Mouse (Mus musculus) stomach, embryonic 14.5 days (tissue): ENCODE data around the gene Phactr2. TPM values are rescaled to one million over a fixed set of nuclear protein-coding genes. Genes with fewer than 3 reads are reported as not detected.

ENCODE experiments used
- ATAC-seq: fragments of 200-750 bp; cut with Nextera tagmentation; 2 replicates; pipeline ENCODE4 v1.8.0; 2017; ENCODE audit warnings: low read depth, moderate TSS enrichment; ENCODE audit not compliant: insufficient number of reproducible peaks, insufficient read depth, low FRiP score
- H3K27ac ChIP-seq: fragments of 300-500 bp; sonication (generic); 2 replicates; pipeline ENCODE4 v1.5.1; 2014; ENCODE audit warnings: mild to moderate bottlenecking, low read length, moderate library complexity, mixed read lengths
- H3K27me3 ChIP-seq: fragments of 300-500 bp; sonication (generic); 2 replicates; pipeline ENCODE4 v1.6.1; 2014; ENCODE audit warnings: low read length, control low read depth, mixed read lengths; ENCODE audit not compliant: control insufficient read depth, insufficient read depth
- H3K36me3 ChIP-seq: fragments of 300-500 bp; sonication (generic); 2 replicates; pipeline ENCODE4 v1.6.1; 2014; ENCODE audit warnings: mild to moderate bottlenecking, control low read depth, low read length, moderate library complexity, mixed read lengths; ENCODE audit not compliant: control insufficient read depth, insufficient read depth
- H3K4me1 ChIP-seq: fragments of 300-500 bp; sonication (generic); 2 replicates; pipeline ENCODE4 v1.6.1; 2014; ENCODE audit warnings: low read length, control low read depth, mixed read lengths; ENCODE audit not compliant: control insufficient read depth, insufficient read depth
- H3K4me2 ChIP-seq: fragments of 300-500 bp; sonication (generic); replicated peaks from 2 replicates; pipeline ENCODE4 v1.6.1; 2014; ENCODE audit warnings: low read depth, low read length, control low read depth
- H3K4me3 ChIP-seq: fragments of 300-500 bp; sonication (generic); 2 replicates; pipeline ENCODE4 v1.5.1; 2014; ENCODE audit warnings: low read depth, low read length, control low read depth
- H3K9ac ChIP-seq: fragments of 300-500 bp; sonication (generic); replicated peaks from 2 replicates; pipeline ENCODE4 v1.6.1; 2014; ENCODE audit warnings: low read depth, mild to moderate bottlenecking, control low read depth, low read length, moderate library complexity, mixed read lengths
- H3K9me3 ChIP-seq: fragments of 300-500 bp; sonication (generic); 2 replicates; pipeline ENCODE4 v1.6.1; 2016; ENCODE audit warnings: low read depth, low read length, control low read depth; ENCODE audit not compliant: control insufficient read depth
- WGBS: fragments of 180-500 bp; shearing (Covaris S2); extraction: QIAGEN DNeasy Blood & Tissue Kit; methylation state at CpG from one replicate; pipeline ENCODE4 v1.1.7; 2014; 5-methylcytosine and 5-hydroxymethylcytosine counted together
- polyA plus RNA-seq: library from polyadenylated mRNA; unstranded; fragments of >200 nt; fragmentation: Nextera tagmentation; extraction: Ambion mirVana; gene quantifications from 2 replicates; pipeline ENCODE4 v1.2.1, GENCODE M21; 2014

Phactr2 gene
- polyA plus RNA-seq, 1 experiment from 2014 or later = 48.8 TPM

GRCm38 (mm10) chr10:13376428-13377260 is 97.6 kb downstream of the Phactr2 start:
- WGBS = 27% methylated on average over 13 of the region's 13 CpGs
- Histone ChIP-seq H3K36me3 (no peaks in the 10 kb centered on the region), H3K4me1 (peaks cover 19% of the 10 kb centered on the region), H3K27me3 (no peaks in the 10 kb centered on the region), H3K4me3 (no peak overlapping the region), H3K4me2 (no peak overlapping the region), H3K27ac (peak overlapping the region; percentile 92), H3K9me3 (no peaks in the 10 kb centered on the region), H3K9ac (no peak overlapping the region)
- peak; percentile 73 for ATAC-seq

GRCm38 (mm10) chr10:13375820-13376219 is 98.4 kb downstream of the Phactr2 start:
- H3K27me3 ChIP-seq = no peaks in the 10 kb centered on the region
- H3K4me2 ChIP-seq = no peak overlapping the region
- H3K36me3 ChIP-seq = no peaks in the 10 kb centered on the region
- no peak overlapping the region for H3K4me3 ChIP-seq
- no peak overlapping the region for H3K9ac ChIP-seq
- H3K4me1 ChIP-seq = peaks cover 19% of the 10 kb centered on the region
- H3K27ac ChIP-seq = peak overlapping the region; percentile 92
- peak; percentile 77; the same call in 1 of the 2 replicates for ATAC-seq
- H3K9me3 ChIP-seq = no peaks in the 10 kb centered on the region
- 12% methylated on average over 3 of the region's 3 CpGs for WGBS

GRCm38 (mm10) chr10:13369581-13370375 is 104.4 kb downstream of the Phactr2 start:
- Histone ChIP-seq H3K4me2 (no peak overlapping the region), H3K4me3 (no peak overlapping the region), H3K9ac (no peak overlapping the region), H3K9me3 (no peaks in the 10 kb centered on the region), H3K27ac (no peak overlapping the region; the same call in 1 of the 2 replicates), H3K27me3 (no peaks in the 10 kb centered on the region), H3K36me3 (no peaks in the 10 kb centered on the region), H3K4me1 (0 out of 2 replicates have a peak, but pooled peaks cover under 1% of the 10 kb centered on the region)
- WGBS = 65% methylated on average over 13 of the region's 13 CpGs
- ATAC-seq = no peak

DNA sequence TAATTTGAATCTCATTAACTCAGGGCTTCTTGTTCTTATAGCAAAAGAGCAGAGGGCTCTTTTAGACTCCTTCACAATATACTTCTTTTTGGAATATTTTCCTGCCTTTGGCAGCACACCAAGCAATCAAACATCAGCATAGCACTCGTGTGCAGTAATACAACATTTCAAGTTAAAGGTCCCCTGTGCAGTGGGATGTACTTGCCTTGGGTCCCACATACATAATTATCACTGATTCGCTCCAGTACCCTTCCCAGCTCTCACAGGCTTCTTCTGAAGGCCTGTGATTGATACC is 110.0 kb downstream of the Phactr2 start:
- Histone ChIP-seq H3K9me3 (no peaks in the 10 kb centered on the region), H3K4me3 (no peak overlapping the region), H3K36me3 (no peaks in the 10 kb centered on the region), H3K27ac (peak overlapping the region; percentile 63; the same call in 1 of the 2 replicates), H3K4me1 (0 out of 2 replicates have a peak, but pooled peaks cover 2% of the 10 kb centered on the region), H3K4me2 (no peak overlapping the region), H3K9ac (no peak overlapping the region), H3K27me3 (no peaks in the 10 kb centered on the region)
- 66% methylated on average over 2 of the region's 2 CpGs for WGBS
- ATAC-seq = no peak

DNA sequence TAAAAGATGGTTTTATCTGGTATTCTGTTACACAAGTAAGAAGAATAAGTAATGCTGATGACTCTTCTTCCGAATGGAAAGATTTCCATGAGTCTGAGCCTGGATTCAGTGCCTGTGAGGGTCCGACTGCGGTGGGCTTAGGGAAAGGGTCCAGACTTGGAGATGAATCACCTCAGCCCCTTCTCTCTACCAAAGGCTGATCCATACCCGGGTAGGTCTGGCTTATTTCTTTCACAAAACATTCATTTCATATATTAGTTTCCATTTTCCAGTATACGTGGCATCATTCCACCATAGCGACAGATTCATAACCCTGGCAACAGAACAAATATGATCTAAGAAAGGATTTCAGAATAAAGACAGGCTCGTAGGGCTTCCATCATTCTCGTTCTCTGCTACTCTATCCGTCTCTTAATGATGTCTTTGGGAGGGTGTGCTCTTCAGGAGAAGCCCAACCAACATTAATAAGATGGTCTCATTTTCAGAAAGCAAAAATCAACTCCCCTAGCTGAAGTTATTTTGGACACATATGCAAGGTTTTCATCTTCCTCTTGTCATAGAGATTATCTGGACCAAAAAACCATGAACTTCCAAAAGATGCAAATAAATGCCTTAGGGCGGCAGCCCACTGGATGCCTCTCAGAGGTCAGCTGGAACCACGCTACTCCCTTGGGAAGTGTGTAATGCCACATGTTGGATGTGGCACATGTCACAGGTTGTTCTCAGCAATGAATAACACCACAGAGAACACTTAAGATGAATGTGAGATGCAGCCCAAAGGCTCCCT is 110.5 kb downstream of the Phactr2 start:
- 57% methylated on average over 11 of the region's 11 CpGs for whole genome bisulfite sequencing
- no peaks in the 10 kb centered on the region for H3K36me3 ChIP-seq
- peaks cover 4% of the 10 kb centered on the region; the same call in 1 of the 2 replicates for H3K4me1 ChIP-seq
- no peaks in the 10 kb centered on the region for H3K27me3 ChIP-seq
- H3K9ac ChIP-seq = no peak overlapping the region
- H3K27ac ChIP-seq = peak overlapping the region; percentile 75
- H3K4me3 ChIP-seq = no peak overlapping the region
- peak; percentile 33; the same call in 1 of the 2 replicates for ATAC-seq
- no peak overlapping the region for H3K4me2 ChIP-seq
- H3K9me3 ChIP-seq = no peaks in the 10 kb centered on the region

- no peak overlapping the region for H3K27ac ChIP-seq
- peaks cover 8% of the 10 kb centered on the region; the same call in 1 of the 2 replicates for H3K4me1 ChIP-seq
- H3K36me3 ChIP-seq = no peaks in the 10 kb centered on the region
- no peak overlapping the region for H3K4me3 ChIP-seq
- no peak for ATAC-seq
- H3K9me3 ChIP-seq = no peaks in the 10 kb centered on the region
- no peaks in the 10 kb centered on the region for H3K27me3 ChIP-seq
- no peak overlapping the region for H3K4me2 ChIP-seq
- H3K9ac ChIP-seq = no peak overlapping the region
Observed at GRCm38 (mm10) chr10:13360913-13361312, 113.3 kb downstream of the Phactr2 start.

- ATAC-seq = no peak
- Histone ChIP-seq H3K4me1 (peaks cover 8% of the 10 kb centered on the region; the same call in 1 of the 2 replicates), H3K9ac (no peak overlapping the region), H3K27ac (no peak overlapping the region), H3K36me3 (no peaks in the 10 kb centered on the region), H3K27me3 (no peaks in the 10 kb centered on the region), H3K9me3 (no peaks in the 10 kb centered on the region), H3K4me3 (no peak overlapping the region), H3K4me2 (no peak overlapping the region)
- WGBS = 82% methylated on average over 5 of the region's 5 CpGs
Observed at GRCm38 (mm10) chr10:13359846-13360245, 114.4 kb downstream of the Phactr2 start.

DNA sequence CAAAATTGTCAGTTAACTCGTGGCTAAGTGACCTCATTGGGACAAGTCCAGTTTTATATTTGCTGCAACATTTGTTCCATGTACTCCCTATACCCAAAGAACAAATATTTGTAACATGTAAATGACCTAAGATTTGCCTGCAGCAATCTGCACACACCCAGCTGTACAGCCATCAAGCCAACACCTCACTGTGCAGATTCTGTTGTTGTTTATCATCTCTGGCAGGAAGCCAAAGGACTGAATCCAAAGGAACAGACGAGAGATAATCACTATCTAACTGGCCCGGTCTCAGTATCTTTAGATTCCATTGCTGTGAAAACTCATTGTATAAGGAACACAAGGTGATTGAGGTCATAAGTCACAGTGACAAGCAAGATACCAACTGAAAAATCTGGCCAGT is 115.5 kb downstream of the Phactr2 start:
- H3K4me1 ChIP-seq = peaks cover 8% of the 10 kb centered on the region; the same call in 1 of the 2 replicates
- H3K9me3 ChIP-seq = no peaks in the 10 kb centered on the region
- 22% methylated on average over 3 of the region's 3 CpGs for WGBS
- H3K36me3 ChIP-seq = no peaks in the 10 kb centered on the region
- no peak for ATAC-seq
- no peaks in the 10 kb centered on the region for H3K27me3 ChIP-seq
- H3K4me3 ChIP-seq = no peak overlapping the region
- H3K9ac ChIP-seq = no peak overlapping the region
- no peak overlapping the region for H3K27ac ChIP-seq
- H3K4me2 ChIP-seq = no peak overlapping the region
